Mouse (Mus musculus): ENCODE results near the gene Pgbd5.

DNA sequence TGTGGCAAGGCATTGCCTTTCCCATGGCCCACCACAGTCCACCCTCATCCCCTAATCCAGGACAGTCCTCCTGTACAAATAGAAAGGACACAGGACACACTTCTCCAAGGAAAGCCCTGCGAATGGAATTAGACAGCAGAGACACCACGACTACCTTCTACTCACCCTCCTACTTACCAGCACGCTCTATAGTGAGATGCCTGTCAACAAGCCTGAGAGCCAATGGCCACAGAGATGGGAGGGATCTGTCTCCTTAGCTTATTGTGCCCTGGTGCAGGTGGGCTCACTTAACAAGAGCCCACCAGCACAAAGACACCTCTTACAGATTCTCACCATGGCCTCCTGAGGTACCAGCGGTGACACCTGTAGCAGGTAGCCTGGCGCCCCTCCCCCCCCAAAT lies 46.4 kb downstream of the Pgbd5 start:
- TF ChIP-seq POLR2A (IDR thresholded peaks at IDR 0.05; ENCODE audit: borderline replicate concordance, control insufficient read depth, low read depth, low read length): no peak
- no peak for TF ChIP-seq CTCF (IDR thresholded peaks at IDR 0.05; ENCODE audit: control insufficient read depth, insufficient read depth, low read length)
